Mouse (Mus musculus): ENCODE data around the gene Sh2d1b2.

GRCm38 (mm10) chr1:170273252-170273651, 40.7 kb downstream of the Sh2d1b2 start:
- no peak for TF ChIP-seq POLR2A (IDR thresholded peaks at IDR 0.05; ENCODE audit: low read depth, low read length)
- no peak for TF ChIP-seq CTCF (IDR thresholded peaks at IDR 0.05; ENCODE audit: extremely low read depth, insufficient read depth, insufficient read length, insufficient replicate concordance)
